Mouse (Mus musculus): Measurements from ENCODE around the gene Krt79. TPM values are rescaled to one million over a fixed set of nuclear protein-coding genes. Genes with fewer than 3 reads are reported as not detected.

Gene Krt79
- polyA plus RNA-seq, 1 experiment from 2014 or later, result 1.6 TPM

Small RNAs within 50 kb of the gene (microRNA-seq; reads per million reads assigned to microRNA genes)
- not detected for gene Gm44356

Other genes with a start within 250 kb of the Krt79 start
- 90.3 and 179 TPM in 2 replicates for gene Krt6a, start 246.0 kb downstream of the Krt79 start, polyA plus RNA-seq (2015; fragmentation: Nextera tagmentation; extraction: Ambion mirVana)
- gene Krt5, start 227.4 kb downstream of the Krt79 start, polyA plus RNA-seq (2015; fragmentation: Nextera tagmentation; extraction: Ambion mirVana), result 187 and 301 TPM in 2 replicates
- not detected in 2 replicates for gene Krt71, start 197.2 kb downstream of the Krt79 start, polyA plus RNA-seq (2015; fragmentation: Nextera tagmentation; extraction: Ambion mirVana)
- not detected in 2 replicates for gene Krt72, start 153.9 kb downstream of the Krt79 start, polyA plus RNA-seq (2015; fragmentation: Nextera tagmentation; extraction: Ambion mirVana)
- gene Krt73, start 138.0 kb downstream of the Krt79 start, polyA plus RNA-seq (2015; fragmentation: Nextera tagmentation; extraction: Ambion mirVana), result not detected in 2 replicates
- not detected in 2 replicates for gene Krt2, start 122.2 kb downstream of the Krt79 start, polyA plus RNA-seq (2015; fragmentation: Nextera tagmentation; extraction: Ambion mirVana)
- 1.8 and 2.7 TPM in 2 replicates for gene Krt1, start 89.5 kb downstream of the Krt79 start, polyA plus RNA-seq (2015; fragmentation: Nextera tagmentation; extraction: Ambion mirVana)
- 0.06 and 0.14 TPM in 2 replicates for gene Krt77, start 70.6 kb downstream of the Krt79 start, polyA plus RNA-seq (2015; fragmentation: Nextera tagmentation; extraction: Ambion mirVana)
- not detected in 2 replicates for gene Krt76, start 47.4 kb downstream of the Krt79 start, polyA plus RNA-seq (2015; fragmentation: Nextera tagmentation; extraction: Ambion mirVana)
- 390 and 937 TPM in 2 replicates for gene Krt4, start 15.6 kb downstream of the Krt79 start, polyA plus RNA-seq (2015; fragmentation: Nextera tagmentation; extraction: Ambion mirVana)
- 2.3 and 5.7 TPM in 2 replicates for gene Krt78, start 14.0 kb upstream of the Krt79 start, polyA plus RNA-seq (2015; fragmentation: Nextera tagmentation; extraction: Ambion mirVana)
- 916 and 929 TPM in 2 replicates for gene Krt8, start 64.2 kb upstream of the Krt79 start, polyA plus RNA-seq (2015; fragmentation: Nextera tagmentation; extraction: Ambion mirVana)
- gene Krt18, start 87.9 kb upstream of the Krt79 start, polyA plus RNA-seq (2015; fragmentation: Nextera tagmentation; extraction: Ambion mirVana), result 448 and 512 TPM in 2 replicates
- 107 and 116 TPM in 2 replicates for gene Eif4b, start 133.4 kb upstream of the Krt79 start, polyA plus RNA-seq (2015; fragmentation: Nextera tagmentation; extraction: Ambion mirVana)
- gene Tns2, start 160.1 kb upstream of the Krt79 start, polyA plus RNA-seq (2015; fragmentation: Nextera tagmentation; extraction: Ambion mirVana), result 34.6 and 34.7 TPM in 2 replicates
- gene Spryd3, start 195.9 kb upstream of the Krt79 start, polyA plus RNA-seq (2015; fragmentation: Nextera tagmentation; extraction: Ambion mirVana), result 25.0 and 25.2 TPM in 2 replicates
- gene Igfbp6, start 204.0 kb upstream of the Krt79 start, polyA plus RNA-seq (2015; fragmentation: Nextera tagmentation; extraction: Ambion mirVana), result 13.2 and 18.2 TPM in 2 replicates
- gene Soat2, start 210.2 kb upstream of the Krt79 start, polyA plus RNA-seq (2015; fragmentation: Nextera tagmentation; extraction: Ambion mirVana), result 5.9 and 6.2 TPM in 2 replicates

Measured in stomach, embryonic 15.5 days (tissue).